Mouse (Mus musculus): ENCODE measurements at regions not wholly inside any gene's neighbourhood (a gene's known extent, or its start where the extent isn't known, plus 50 kb on each side); places are given as distances from the start of the nearest gene placed in this dataset.

- TF ChIP-seq CTCF (conservative IDR thresholded peaks at IDR 0.05; ENCODE audit: low read length): no peak
- TF ChIP-seq NANOG (IDR thresholded peaks at IDR 0.05; ENCODE audit: borderline replicate concordance, low read length): no peak
- TF ChIP-seq POU5F1 (IDR thresholded peaks at IDR 0.05; ENCODE audit: borderline replicate concordance, low read length): no peak
These were observed 140.6 kb upstream of the 1700016C15Rik start for GRCm38 (mm10) chr1:177589034-177589433.

All from E14TG2a.4 (cell line).